Mouse (Mus musculus): Measurements from ENCODE around the gene Ndufa9. TPM values are rescaled to one million over a fixed set of nuclear protein-coding genes. Genes with fewer than 3 reads are reported as not detected.

Gene Ndufa9
- total RNA-seq (2014; rRNA removed): 113 and 117 TPM in 2 replicates
- polyA plus RNA-seq (2015; fragmentation: Nextera tagmentation; extraction: Ambion mirVana): 213 and 225 TPM in 2 replicates

DNA sequence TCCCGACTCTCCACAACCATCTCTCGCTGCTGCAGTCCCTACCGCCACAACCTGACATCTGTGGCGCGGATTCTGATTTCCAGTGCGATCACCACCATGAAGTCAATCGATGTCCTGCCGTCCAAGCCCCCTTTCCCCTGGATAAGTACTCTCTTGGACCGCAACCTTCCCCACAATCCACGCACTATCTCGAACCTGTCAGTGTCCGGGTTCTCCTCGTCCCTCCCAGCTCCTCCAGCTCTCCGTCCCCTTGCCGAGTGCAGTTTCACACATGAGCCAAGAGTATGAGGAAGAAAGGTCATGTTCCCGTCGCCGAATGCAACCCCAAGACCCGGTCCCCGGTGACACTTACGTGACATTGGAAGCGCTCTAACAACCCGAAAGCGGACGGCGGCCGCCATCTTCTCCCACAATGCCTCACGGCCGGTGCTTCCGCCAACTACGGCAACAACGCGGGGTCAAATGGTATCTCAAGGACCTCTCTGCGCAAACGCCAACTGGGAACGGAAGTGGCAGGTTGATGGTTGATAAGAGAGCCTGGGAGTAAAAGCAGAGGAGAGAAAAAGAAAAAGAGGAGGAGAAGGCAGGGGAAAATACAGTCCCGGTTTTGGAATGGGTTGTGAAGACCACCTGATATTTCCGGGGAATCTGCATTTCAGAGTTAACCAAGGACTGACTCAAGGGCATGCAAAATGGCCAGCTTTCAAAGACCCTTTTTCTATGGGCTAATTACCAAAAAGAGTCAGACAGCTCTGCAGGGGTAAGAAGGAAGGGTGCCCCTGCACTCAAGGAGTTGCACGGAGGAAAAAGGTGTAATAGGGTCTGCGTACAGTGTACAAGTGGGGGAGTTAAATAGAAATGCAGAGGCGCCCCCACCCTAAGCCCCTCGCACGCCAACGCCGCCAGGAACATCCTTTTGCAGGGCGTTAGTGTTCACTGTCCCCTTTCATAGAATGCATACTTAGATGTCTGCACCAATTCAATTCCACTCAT is at the start of gene Ndufa9:
TSS of gene Ndufa9 (minus strand) at position 425 of the 993 bp plus-strand sequence.
- Histone ChIP-seq H3K27ac (ENCODE audit: low read depth, low read length) (peak within 1 kb of the TSS; percentile 80), H3K9ac (peak within 1 kb of the TSS; percentile 69), H3K27me3 (ENCODE audit: insufficient read depth, low read length) (no peaks in the 10 kb centered on the region; the same call in 1 of the 2 replicates), H3K4me2 (ENCODE audit: low read depth) (peak within 1 kb of the TSS; percentile 73), H3K4me1 (ENCODE audit: insufficient read depth) (peaks cover 9% of the 10 kb centered on the region), H3K4me3 (ENCODE audit: low read depth, low read length) (peak within 1 kb of the TSS; percentile 71), H3K9me3 (ENCODE audit: low read length) (no peaks in the 10 kb centered on the region), H3K36me3 (ENCODE audit: insufficient read depth) (peaks cover 5% of the 10 kb centered on the region)
- DNase-seq (peak; percentile 96), ATAC-seq (peak; percentile 96)
- TF ChIP-seq CTCF (IDR thresholded peaks at IDR 0.05; ENCODE audit: low read depth): no peak
- 8% methylated on average over 46 of the region's 46 CpGs for whole genome bisulfite sequencing

DNA sequence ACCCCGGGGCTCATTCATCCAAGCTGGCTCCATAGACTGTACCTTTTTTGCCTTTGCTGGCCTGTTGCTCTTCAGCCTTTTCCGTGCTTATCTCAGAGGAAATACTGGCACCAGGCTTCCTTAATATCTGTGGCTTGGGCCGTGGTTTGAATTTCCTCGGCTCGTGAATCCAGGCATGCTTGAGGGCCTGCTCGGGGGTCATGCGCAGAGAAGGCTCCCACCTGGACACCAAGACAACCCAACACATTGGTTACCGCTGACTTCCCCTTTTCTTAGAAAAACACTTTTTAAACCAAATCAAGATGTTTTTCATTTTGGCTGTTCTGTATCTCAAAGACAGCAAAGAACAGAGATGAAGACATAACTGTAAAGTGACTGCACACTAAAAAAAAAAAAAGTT is 28.2 kb upstream of the Ndufa9 start:
- no peak for TF ChIP-seq CTCF (IDR thresholded peaks at IDR 0.05; ENCODE audit: low read depth)
- no peak for DNase-seq
- H3K4me3 ChIP-seq (ENCODE audit: low read depth, low read length): no peak overlapping the region
- H3K36me3 ChIP-seq (ENCODE audit: insufficient read depth): no peaks in the 10 kb centered on the region
- no peaks in the 10 kb centered on the region for H3K4me1 ChIP-seq (ENCODE audit: insufficient read depth)
- 90% methylated on average over 8 of the region's 8 CpGs for WGBS
- no peak overlapping the region for H3K27ac ChIP-seq (ENCODE audit: low read depth, low read length)
- no peaks in the 10 kb centered on the region for H3K27me3 ChIP-seq (ENCODE audit: insufficient read depth, low read length)
- no peaks in the 10 kb centered on the region for H3K9me3 ChIP-seq (ENCODE audit: low read length)
- H3K9ac ChIP-seq: no peak overlapping the region
- H3K4me2 ChIP-seq (ENCODE audit: low read depth): no peak overlapping the region
- no peak for ATAC-seq

DNA sequence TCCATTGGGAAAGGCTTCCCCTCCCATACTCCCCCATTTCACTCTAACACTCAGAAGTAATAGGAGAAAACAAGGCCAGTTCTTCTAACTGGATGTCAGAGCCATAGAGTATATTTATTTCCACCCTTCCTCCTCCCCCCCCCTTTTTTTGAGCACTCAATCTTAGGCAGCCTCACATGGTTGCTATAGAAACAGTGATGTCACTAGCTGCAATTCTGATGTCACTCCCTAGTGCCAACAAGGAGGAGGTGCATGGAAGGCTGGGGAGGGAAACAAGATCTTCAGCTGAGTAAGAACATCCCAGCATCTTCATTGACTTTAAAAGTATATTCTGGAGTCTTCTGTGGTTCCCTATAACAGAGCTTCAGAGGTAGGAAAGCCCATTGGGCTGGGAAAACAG is 3.9 kb upstream of the Ndufa9 start, which contains the start of gene Akap3:
TSS of gene Akap3 (plus strand) at position 218 of the 400 bp plus-strand sequence.
- Histone ChIP-seq H3K27me3 (ENCODE audit: insufficient read depth, low read length) (no peaks in the 10 kb centered on the region; the same call in 1 of the 2 replicates), H3K4me1 (ENCODE audit: insufficient read depth) (peaks cover 4% of the 10 kb centered on the region), H3K9ac (no peak within 1 kb of the TSS), H3K4me2 (ENCODE audit: low read depth) (no peak within 1 kb of the TSS), H3K9me3 (ENCODE audit: low read length) (no peaks in the 10 kb centered on the region), H3K36me3 (ENCODE audit: insufficient read depth) (no peaks in the 10 kb centered on the region), H3K27ac (ENCODE audit: low read depth, low read length) (no peak within 1 kb of the TSS), H3K4me3 (ENCODE audit: low read depth, low read length) (no peak within 1 kb of the TSS)
- peak; percentile 3 for DNase-seq
- TF ChIP-seq CTCF (IDR thresholded peaks at IDR 0.05; ENCODE audit: low read depth): no peak
- ATAC-seq: no peak

DNA sequence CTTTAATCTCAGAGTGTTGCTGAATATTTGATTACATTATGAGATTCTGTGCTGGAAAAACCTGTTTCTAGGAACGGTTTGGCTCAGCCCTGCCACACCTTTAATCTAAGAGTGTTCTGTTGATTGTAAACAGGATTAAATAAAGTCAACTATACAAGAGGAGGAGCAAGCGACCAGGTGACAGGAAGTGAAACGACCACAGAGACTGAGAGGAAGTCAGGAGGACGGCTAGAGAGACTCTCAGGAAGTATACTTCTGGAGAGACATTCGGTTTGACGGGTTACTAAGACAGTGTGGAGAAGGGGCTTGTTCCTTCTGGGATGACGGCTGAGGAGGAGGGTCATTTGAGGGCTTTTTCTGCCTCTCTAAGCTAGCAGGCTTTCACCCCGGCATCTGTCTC is 12.3 kb downstream of the Ndufa9 start:
- H3K9ac ChIP-seq: no peak overlapping the region

DNA sequence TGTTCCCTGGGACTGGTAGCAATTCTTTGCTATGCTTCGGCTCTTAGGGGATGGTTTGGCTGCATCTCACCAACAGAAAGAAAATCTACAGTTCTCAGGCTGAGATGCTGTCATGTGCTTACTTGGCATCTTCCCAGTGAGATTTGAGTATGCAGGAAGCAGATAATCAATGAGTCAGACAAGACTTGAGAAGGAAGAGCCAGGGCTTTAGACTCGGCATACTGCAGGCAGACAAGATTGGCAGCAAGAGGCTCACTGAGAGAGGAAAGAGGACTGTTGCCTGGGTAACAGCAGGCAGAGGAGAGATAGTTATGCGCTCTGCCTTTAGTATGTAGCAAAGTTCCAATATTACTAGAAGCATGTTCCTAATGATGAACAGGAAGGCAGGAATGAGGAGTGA is 25.8 kb downstream of the Ndufa9 start:
- no peaks in the 10 kb centered on the region for H3K9me3 ChIP-seq (ENCODE audit: low read length)
- no peak overlapping the region for H3K27ac ChIP-seq (ENCODE audit: low read depth, low read length)
- 67% methylated on average over 3 of the region's 3 CpGs for WGBS
- no peaks in the 10 kb centered on the region for H3K27me3 ChIP-seq (ENCODE audit: insufficient read depth, low read length)
- no peak for TF ChIP-seq CTCF (IDR thresholded peaks at IDR 0.05; ENCODE audit: low read depth)
- DNase-seq: peak; percentile 45
- H3K36me3 ChIP-seq (ENCODE audit: insufficient read depth): peaks cover 71% of the 10 kb centered on the region
- no peaks in the 10 kb centered on the region for H3K4me1 ChIP-seq (ENCODE audit: insufficient read depth)
- no peak overlapping the region for H3K4me2 ChIP-seq (ENCODE audit: low read depth)
- H3K9ac ChIP-seq: no peak overlapping the region
- no peak overlapping the region for H3K4me3 ChIP-seq (ENCODE audit: low read depth, low read length)
- ATAC-seq: peak; percentile 82

More for the DNA sequence above, 12.3 kb downstream of the Ndufa9 start:
- Histone ChIP-seq H3K27ac (ENCODE audit: low read depth, low read length) (no peak overlapping the region), H3K27me3 (ENCODE audit: insufficient read depth, low read length) (no peaks in the 10 kb centered on the region), H3K36me3 (ENCODE audit: insufficient read depth) (peaks cover 91% of the 10 kb centered on the region), H3K4me2 (ENCODE audit: low read depth) (no peak overlapping the region), H3K4me1 (ENCODE audit: insufficient read depth) (no peaks in the 10 kb centered on the region), H3K9me3 (ENCODE audit: low read length) (no peaks in the 10 kb centered on the region), H3K4me3 (ENCODE audit: low read depth, low read length) (no peak overlapping the region)
- WGBS: 89% methylated on average over 8 of the region's 8 CpGs
- TF ChIP-seq CTCF (IDR thresholded peaks at IDR 0.05; ENCODE audit: low read depth): no peak
- DNase-seq (no peak), ATAC-seq (no peak)

DNA sequence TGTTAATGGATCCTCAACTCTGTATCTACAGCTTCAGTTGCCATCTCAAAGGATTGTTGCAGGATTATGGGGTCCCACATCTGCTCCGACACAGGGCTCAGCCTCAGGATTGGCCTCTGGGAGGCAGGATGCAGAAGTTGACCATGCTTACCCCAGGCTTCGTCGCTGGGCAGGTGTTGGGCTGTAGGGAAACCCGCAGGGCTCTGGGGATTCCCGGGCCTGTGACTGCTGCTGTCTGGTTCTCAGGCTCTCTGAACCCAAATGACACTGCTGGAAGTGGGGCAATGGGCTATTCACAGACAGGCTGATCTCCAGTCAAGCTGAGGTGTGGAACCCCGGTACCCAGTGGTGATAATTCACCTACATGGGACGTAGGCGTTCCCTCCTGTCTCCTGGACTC is 32.6 kb downstream of the Ndufa9 start:
- 93% methylated on average over 8 of the region's 8 CpGs for WGBS
- DNase-seq: no peak

DNA sequence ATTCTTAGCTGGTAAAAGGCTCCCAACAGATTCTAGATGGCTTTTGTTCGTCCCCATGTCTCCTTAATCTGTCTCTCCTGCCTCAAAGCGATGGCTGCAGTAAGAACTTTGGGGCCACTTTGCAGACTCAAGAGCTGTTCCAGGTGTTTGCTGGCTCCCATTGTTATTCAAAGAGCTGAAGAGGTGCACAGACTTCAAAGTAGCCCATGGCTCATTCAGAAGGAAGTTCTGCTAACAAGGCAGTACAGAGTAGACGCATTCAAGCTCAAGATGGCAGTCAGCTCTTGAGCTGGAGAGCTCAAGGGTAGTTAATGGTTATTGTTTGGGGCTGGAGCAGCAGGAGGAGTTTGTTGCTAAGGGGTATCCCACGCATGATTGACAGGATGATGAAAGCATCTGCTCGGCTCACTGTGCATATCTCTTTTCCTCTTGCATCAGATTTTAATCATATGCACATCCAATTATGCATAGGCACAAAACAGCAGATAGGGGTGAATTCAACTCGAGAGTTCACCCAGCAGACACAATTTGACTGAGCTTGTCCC is 33.7 kb downstream of the Ndufa9 start:
- H3K27ac ChIP-seq (ENCODE audit: low read depth, low read length): no peak overlapping the region
- DNase-seq: no peak
- H3K27me3 ChIP-seq (ENCODE audit: insufficient read depth, low read length): no peaks in the 10 kb centered on the region
- 41% methylated on average over 6 of the region's 6 CpGs for WGBS
- H3K4me2 ChIP-seq (ENCODE audit: low read depth): no peak overlapping the region
- no peak overlapping the region for H3K9ac ChIP-seq
- peak; percentile 32; the same call in 1 of the 2 replicates for ATAC-seq
- no peak overlapping the region for H3K4me3 ChIP-seq (ENCODE audit: low read depth, low read length)
- no peaks in the 10 kb centered on the region for H3K9me3 ChIP-seq (ENCODE audit: low read length)
- peaks cover 4% of the 10 kb centered on the region; the same call in 1 of the 2 replicates for H3K36me3 ChIP-seq (ENCODE audit: insufficient read depth)
- TF ChIP-seq CTCF (IDR thresholded peaks at IDR 0.05; ENCODE audit: low read depth): no peak
- no peaks in the 10 kb centered on the region for H3K4me1 ChIP-seq (ENCODE audit: insufficient read depth)

More for the DNA sequence above, 32.6 kb downstream of the Ndufa9 start:
- ATAC-seq: no peak
- H3K9me3 ChIP-seq (ENCODE audit: low read length): no peaks in the 10 kb centered on the region
- no peak overlapping the region for H3K9ac ChIP-seq
- no peak overlapping the region for H3K4me2 ChIP-seq (ENCODE audit: low read depth)
- no peak for TF ChIP-seq CTCF (IDR thresholded peaks at IDR 0.05; ENCODE audit: low read depth)
- peaks cover 14% of the 10 kb centered on the region for H3K36me3 ChIP-seq (ENCODE audit: insufficient read depth)
- no peak overlapping the region for H3K27ac ChIP-seq (ENCODE audit: low read depth, low read length)
- no peaks in the 10 kb centered on the region for H3K27me3 ChIP-seq (ENCODE audit: insufficient read depth, low read length)
- H3K4me3 ChIP-seq (ENCODE audit: low read depth, low read length): no peak overlapping the region
- no peaks in the 10 kb centered on the region for H3K4me1 ChIP-seq (ENCODE audit: insufficient read depth)
